Mouse (Mus musculus): ENCODE measurements at regions not wholly inside any gene's neighbourhood (a gene's known extent, or its start where the extent isn't known, plus 50 kb on each side); places are given as distances from the start of the nearest gene placed in this dataset.

DNA sequence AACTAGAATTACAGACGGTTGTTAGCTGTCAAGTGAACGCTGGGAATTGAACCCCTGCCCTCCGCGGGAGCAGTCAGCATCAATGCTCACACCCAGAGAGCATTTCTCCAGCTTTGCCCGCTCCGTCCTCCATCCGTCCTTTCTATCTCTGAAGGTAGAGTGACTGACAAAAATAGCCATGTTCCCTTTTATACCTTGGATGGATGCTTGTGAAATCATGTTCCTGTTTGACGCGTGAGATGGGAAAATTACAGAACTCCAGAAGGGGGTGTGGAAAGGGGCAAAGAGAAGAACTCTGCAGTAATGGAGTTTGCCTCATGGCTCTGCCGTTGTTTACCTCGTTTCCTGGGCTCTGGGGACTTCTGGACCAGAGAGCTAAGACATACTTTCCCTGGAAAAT, 162.1 kb upstream of the Ccdc54 start:
- no peak overlapping the region for H3K4me3 ChIP-seq
- intact Hi-C loops (cut with DNase I) = loop anchor here (1.0 to 5.0 kb wide), 2 partner anchors 226 to 321 kb away; partner anchors contain the start of gene Bbx

DNA sequence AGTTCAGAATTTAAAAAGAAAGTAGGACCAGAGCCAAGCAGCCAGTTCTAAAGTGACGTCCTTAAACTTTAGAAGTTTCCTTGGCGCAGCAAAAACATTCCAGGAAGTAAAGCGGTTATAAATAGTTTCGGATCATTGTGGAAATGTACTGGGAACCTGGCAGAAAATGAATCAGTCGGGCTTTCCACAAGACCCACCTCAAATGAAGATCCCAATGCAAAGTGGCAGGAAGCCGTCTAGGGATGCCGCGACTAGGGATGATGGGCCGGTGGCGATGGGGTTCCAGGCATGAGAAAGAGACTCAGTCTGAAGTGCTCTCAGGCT, 161.3 kb upstream of the Ccdc54 start:
- whole genome bisulfite sequencing = 18% methylated on average over 10 of the region's 10 CpGs
- DNase-seq = peak; percentile 24 to 45
- no peak for TF ChIP-seq POLR2A (IDR thresholded peaks at IDR 0.05; ENCODE audit: insufficient read depth, low read depth, low read length)
- no peak for TF ChIP-seq EP300 (IDR thresholded peaks at IDR 0.05; ENCODE audit: insufficient read depth, low read depth, low read length)
- TF ChIP-seq CTCF (IDR thresholded peaks at IDR 0.05) = no peak
- peaks cover 3% of the 10 kb centered on the region; the same call in 1 of the 2 replicates for H3K36me3 ChIP-seq (ENCODE audit: control insufficient read depth, insufficient read depth, low read length)
- intact Hi-C loops (cut with DNase I) = loop anchor here (5.0 kb wide), 1 partner anchor 225 kb away; no protein-coding TSS in a partner anchor
- H3K4me3 ChIP-seq = peak overlapping the region; percentile 17; the same call in 1 of the 2 replicates
- H3K27ac ChIP-seq = peak overlapping the region; percentile 68
- H3K4me1 ChIP-seq (ENCODE audit: control insufficient read depth, insufficient read depth, low read length) = peaks cover 7% of the 10 kb centered on the region
- H3K9ac ChIP-seq (ENCODE audit: low read depth, low read length) = no peak overlapping the region
- no peaks in the 10 kb centered on the region for H3K79me2 ChIP-seq (replicated peaks; ENCODE audit: control insufficient read depth, insufficient read depth, low read length)
- no peaks in the 10 kb centered on the region for H3K27me3 ChIP-seq (ENCODE audit: control insufficient read depth, insufficient read depth, low read length)

More for the DNA sequence above, 162.1 kb upstream of the Ccdc54 start:
- peaks cover 7% of the 10 kb centered on the region for H3K4me1 ChIP-seq (ENCODE audit: control insufficient read depth, insufficient read depth, low read length)
- peak in 1 of 2 experiments; percentile 20 for DNase-seq
- H3K9ac ChIP-seq (ENCODE audit: low read depth, low read length) = no peak overlapping the region
- WGBS = 45% methylated on average over 11 of the region's 11 CpGs
- H3K27me3 ChIP-seq (ENCODE audit: control insufficient read depth, insufficient read depth, low read length) = no peaks in the 10 kb centered on the region
- peaks cover 3% of the 10 kb centered on the region; the same call in 1 of the 2 replicates for H3K36me3 ChIP-seq (ENCODE audit: control insufficient read depth, insufficient read depth, low read length)
- no peaks in the 10 kb centered on the region for H3K79me2 ChIP-seq (replicated peaks; ENCODE audit: control insufficient read depth, insufficient read depth, low read length)
- TF ChIP-seq POLR2A (IDR thresholded peaks at IDR 0.05; ENCODE audit: insufficient read depth, low read depth, low read length) = no peak
- TF ChIP-seq EP300 (IDR thresholded peaks at IDR 0.05; ENCODE audit: insufficient read depth, low read depth, low read length) = no peak
- no peak for TF ChIP-seq CTCF (IDR thresholded peaks at IDR 0.05)
- H3K27ac ChIP-seq = peak overlapping the region; percentile 68

GRCm38 (mm10) chr16:50751495-50752276, 160.7 kb upstream of the Ccdc54 start:
- Histone ChIP-seq H3K27me3 (ENCODE audit: control insufficient read depth, insufficient read depth, low read length) (no peaks in the 10 kb centered on the region), H3K4me3 (no peak overlapping the region)
- intact Hi-C loops (cut with DNase I) = loop anchor here (5.0 kb wide), 1 partner anchor 224 kb away; no protein-coding TSS in a partner anchor

GRCm38 (mm10) chr16:50747698-50748097, 156.7 kb upstream of the Ccdc54 start:
- intact Hi-C loops (cut with DNase I) = no loop called here
- Histone ChIP-seq H3K79me2 (replicated peaks; ENCODE audit: control insufficient read depth, insufficient read depth, low read length) (no peaks in the 10 kb centered on the region), H3K4me3 (no peak overlapping the region), H3K36me3 (ENCODE audit: control insufficient read depth, insufficient read depth, low read length) (peaks cover 3% of the 10 kb centered on the region; the same call in 1 of the 2 replicates), H3K4me1 (ENCODE audit: control insufficient read depth, insufficient read depth, low read length) (peaks cover 4% of the 10 kb centered on the region), H3K27ac (no peak overlapping the region), H3K9ac (ENCODE audit: low read depth, low read length) (no peak overlapping the region), H3K27me3 (ENCODE audit: control insufficient read depth, insufficient read depth, low read length) (no peaks in the 10 kb centered on the region)
- TF ChIP-seq CTCF (IDR thresholded peaks at IDR 0.05) (no peak), EP300 (IDR thresholded peaks at IDR 0.05; ENCODE audit: insufficient read depth, low read depth, low read length) (no peak), POLR2A (IDR thresholded peaks at IDR 0.05; ENCODE audit: insufficient read depth, low read depth, low read length) (no peak)
- DNase-seq = no peak
- WGBS = 85% methylated on average over 5 of the region's 5 CpGs

More at GRCm38 (mm10) chr16:50751495-50752276, 160.7 kb upstream of the Ccdc54 start:
- Histone ChIP-seq H3K79me2 (replicated peaks; ENCODE audit: control insufficient read depth, insufficient read depth, low read length) (no peaks in the 10 kb centered on the region), H3K36me3 (ENCODE audit: control insufficient read depth, insufficient read depth, low read length) (peaks cover 3% of the 10 kb centered on the region; the same call in 1 of the 2 replicates), H3K4me1 (ENCODE audit: control insufficient read depth, insufficient read depth, low read length) (peaks cover 7% of the 10 kb centered on the region), H3K9ac (ENCODE audit: low read depth, low read length) (no peak overlapping the region), H3K27ac (peak overlapping the region; percentile 68)
- no peak for TF ChIP-seq CTCF (IDR thresholded peaks at IDR 0.05)
- no peak for TF ChIP-seq EP300 (IDR thresholded peaks at IDR 0.05; ENCODE audit: insufficient read depth, low read depth, low read length)
- no peak for TF ChIP-seq POLR2A (IDR thresholded peaks at IDR 0.05; ENCODE audit: insufficient read depth, low read depth, low read length)
- WGBS = 55% methylated on average over 9 of the region's 9 CpGs
- no peak for DNase-seq

DNA sequence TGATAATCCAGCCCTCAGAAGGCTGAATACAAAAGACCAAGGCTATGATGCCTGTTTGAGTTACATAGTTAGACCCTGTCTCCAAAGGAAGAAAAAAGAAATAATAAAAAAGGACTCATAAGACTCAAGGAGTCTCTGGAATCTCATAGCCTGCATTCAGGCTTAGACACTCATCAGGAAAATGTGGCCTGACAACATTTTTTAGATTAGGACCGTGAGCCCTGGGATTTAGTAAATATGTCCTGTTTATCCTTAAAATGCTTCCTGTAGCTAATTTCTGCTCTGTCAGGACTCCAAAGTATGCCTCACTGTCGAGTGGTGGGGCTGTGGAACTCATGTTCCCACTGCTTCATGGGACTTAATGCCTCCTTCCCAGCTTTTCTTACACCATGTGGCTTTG, 154.8 kb upstream of the Ccdc54 start:
- Histone ChIP-seq H3K27ac (no peak overlapping the region), H3K4me1 (ENCODE audit: control insufficient read depth, insufficient read depth, low read length) (no peaks in the 10 kb centered on the region), H3K79me2 (replicated peaks; ENCODE audit: control insufficient read depth, insufficient read depth, low read length) (no peaks in the 10 kb centered on the region), H3K4me3 (no peak overlapping the region), H3K36me3 (ENCODE audit: control insufficient read depth, insufficient read depth, low read length) (no peaks in the 10 kb centered on the region), H3K27me3 (ENCODE audit: control insufficient read depth, insufficient read depth, low read length) (no peaks in the 10 kb centered on the region), H3K9ac (ENCODE audit: low read depth, low read length) (no peak overlapping the region)
- intact Hi-C loops (cut with DNase I) = no loop called here
- no peak for TF ChIP-seq EP300 (IDR thresholded peaks at IDR 0.05; ENCODE audit: insufficient read depth, low read depth, low read length)
- TF ChIP-seq POLR2A (IDR thresholded peaks at IDR 0.05; ENCODE audit: insufficient read depth, low read depth, low read length) = no peak
- no peak for TF ChIP-seq CTCF (IDR thresholded peaks at IDR 0.05)
- WGBS = 22% methylated on average over 2 of the region's 2 CpGs
- no peak for DNase-seq

DNA sequence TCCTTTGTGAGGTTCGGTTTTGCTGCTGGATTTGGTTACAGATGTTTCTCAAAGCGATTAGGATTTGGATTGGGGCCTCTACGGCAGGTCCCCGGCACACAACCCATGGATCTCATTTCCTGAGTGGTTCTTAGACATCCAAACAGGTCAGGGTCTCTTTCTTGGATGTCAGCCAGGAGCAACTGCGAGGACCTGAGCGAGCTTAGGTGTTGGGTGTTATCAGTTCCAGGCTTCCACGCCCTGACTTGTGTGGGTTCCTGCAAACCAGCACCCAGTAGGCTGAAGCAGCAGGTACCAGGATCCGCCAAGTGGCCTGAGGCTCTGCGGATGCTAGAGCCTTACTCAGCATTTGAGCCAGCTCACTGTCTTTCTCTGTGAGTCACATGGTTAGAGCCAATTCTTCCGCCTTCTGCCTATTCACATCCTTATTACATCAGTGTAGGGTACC, 146.5 kb upstream of the Ccdc54 start:
- H3K36me3 ChIP-seq (ENCODE audit: control insufficient read depth, insufficient read depth, low read length) = no peaks in the 10 kb centered on the region
- H3K27me3 ChIP-seq (ENCODE audit: control insufficient read depth, insufficient read depth, low read length) = no peaks in the 10 kb centered on the region
- H3K4me3 ChIP-seq = peak overlapping the region; percentile 48
- H3K27ac ChIP-seq = peak overlapping the region; percentile 75
- 26% methylated on average over 10 of the region's 10 CpGs for WGBS
- DNase-seq = peak; percentile 28 to 47
- H3K79me2 ChIP-seq (replicated peaks; ENCODE audit: control insufficient read depth, insufficient read depth, low read length) = no peaks in the 10 kb centered on the region
- H3K9ac ChIP-seq (ENCODE audit: low read depth, low read length) = peak overlapping the region; percentile 62
- peaks cover 1% of the 10 kb centered on the region; the same call in 1 of the 2 replicates for H3K4me1 ChIP-seq (ENCODE audit: control insufficient read depth, insufficient read depth, low read length)
- TF ChIP-seq EP300 (IDR thresholded peaks at IDR 0.05; ENCODE audit: insufficient read depth, low read depth, low read length) (no peak), CTCF (IDR thresholded peaks at IDR 0.05) (no peak), POLR2A (IDR thresholded peaks at IDR 0.05; ENCODE audit: insufficient read depth, low read depth, low read length) (no peak)
- intact Hi-C loops (cut with DNase I) = loop anchor here (2.0 to 10.0 kb wide), 8 partner anchors 305 to 1575 kb away; partner anchors contain the start of gene Bbx
